Comparison of ENCODE assay signal across 16 mouse cellular contexts in genomic region chr3:31954213-31954612, GRCm38 (mm10). TPM values are rescaled to one million over a fixed set of nuclear protein-coding genes. Genes with fewer than 3 reads are reported as not detected.
"Had no signal": no experiment of that assay in that cellular context is flagged by ENCODE, and none has a peak within 500 bp of the region (broad histone marks: within the 10 kb centered on the region; RNA-seq: fewer than 3 reads in every experiment).

No protein-coding gene starts in this region.

- H3K27ac ChIP-seq: left cerebral cortex, adult 2 months; limb, embryonic 10.5 days; liver, embryonic 15.5 days; midbrain, embryonic 12.5 days; neural tube, embryonic 12.5 days had no signal

- DNase-seq: kidney, adult 18-20 months; kidney, postnatal 25 days; lung, adult 2 months; lung, postnatal 36 days; right cerebral cortex, adult 18-20 months; right cerebral cortex, postnatal 25 days; thymus, postnatal 4 days had no signal

- H3K27me3 ChIP-seq: liver, embryonic 15.5 days; midbrain, embryonic 12.5 days; neural tube, embryonic 12.5 days had no signal

- H3K9ac ChIP-seq: liver, embryonic 15.5 days; midbrain, embryonic 12.5 days; neural tube, embryonic 12.5 days had no signal

- ATAC-seq: lung, postnatal 0 days had no signal

- H3K4me3 ChIP-seq: left cerebral cortex, adult 2 months; limb, embryonic 10.5 days; liver, embryonic 15.5 days; midbrain, embryonic 12.5 days; myocyte; neural tube, embryonic 12.5 days had no signal

- H3K4me2 ChIP-seq: liver, embryonic 11.5 days; liver, embryonic 15.5 days; midbrain, embryonic 12.5 days; neural tube, embryonic 12.5 days had no signal

- H3K36me3 ChIP-seq: limb, embryonic 10.5 days; liver, embryonic 15.5 days; midbrain, embryonic 12.5 days; neural tube, embryonic 12.5 days had no signal

- H3K4me1 ChIP-seq: limb, embryonic 10.5 days; liver, embryonic 15.5 days; neural tube, embryonic 12.5 days had no signal

- H3K9me3 ChIP-seq: limb, embryonic 10.5 days; liver, embryonic 15.5 days; midbrain, embryonic 12.5 days; neural tube, embryonic 12.5 days had no signal

RNA-seq across cellular contexts. Expression of gene Kcnmb2, which starts 51.9 kb away (rescaled TPM):
- total RNA-seq: megakaryocyte progenitor cell, adult 5-6 weeks had no signal
- polyA plus RNA-seq: myocyte had no signal
